Mouse (Mus musculus): Measurements from ENCODE around the gene 4833427G06Rik.

Gene 4833427G06Rik

DNA sequence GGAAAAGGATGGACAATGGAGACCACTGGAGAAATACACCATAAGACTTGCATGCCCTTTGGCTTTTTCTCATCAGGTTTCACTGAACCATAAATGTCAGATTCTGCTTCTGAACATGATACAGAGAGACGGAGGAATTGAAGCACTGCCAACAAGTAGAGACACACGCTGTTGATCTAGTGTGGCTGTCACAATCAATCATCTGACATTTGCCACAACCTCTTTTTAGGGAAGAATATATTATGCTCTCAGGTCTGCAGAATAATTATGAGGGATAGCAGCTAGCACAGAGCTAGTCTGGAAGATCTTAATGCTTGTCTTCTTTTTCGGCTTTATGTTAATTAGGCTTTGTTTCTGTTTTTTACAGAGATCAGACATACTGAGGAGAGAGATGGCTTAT is 33.7 kb downstream of the 4833427G06Rik start:
- DNase-seq (ENCODE audit: low spot score): no peak

- DNase-seq (ENCODE audit: low spot score): no peak
Observed at GRCm38 (mm10) chr9:51060601-51061000, 41.3 kb downstream of the 4833427G06Rik start, which contains the start of gene Btg4. Gene Btg4, plus strand, starts transcription at chr9:51060901.

DNA sequence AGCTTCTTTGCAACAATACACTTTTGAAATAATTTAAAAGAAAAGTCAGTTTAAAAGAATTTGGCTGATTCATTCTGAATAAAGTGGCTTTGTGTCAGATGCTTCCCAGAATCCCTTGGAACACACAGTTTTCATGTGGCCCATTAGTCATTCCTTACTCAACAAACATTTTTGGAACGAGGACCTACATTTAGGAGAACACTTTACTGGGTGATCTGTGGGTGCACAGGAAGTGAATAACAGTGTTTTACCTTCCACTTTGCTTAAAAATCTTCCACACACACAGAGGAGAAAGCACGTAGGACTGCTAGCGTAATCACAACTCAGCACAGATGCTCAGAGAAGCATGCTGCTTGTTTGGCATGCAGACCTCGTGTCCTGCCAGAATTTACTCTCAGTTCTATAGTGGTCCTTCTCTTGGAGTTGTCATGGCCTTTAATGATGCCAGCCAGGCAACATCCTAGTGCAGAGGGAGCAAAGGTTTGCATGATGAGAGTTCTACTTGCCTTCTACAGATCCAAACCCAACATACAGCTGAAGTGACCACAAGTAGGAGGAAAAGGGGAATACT is 42.8 kb downstream of the 4833427G06Rik start:
- DNase-seq (ENCODE audit: low spot score): no peak

DNA sequence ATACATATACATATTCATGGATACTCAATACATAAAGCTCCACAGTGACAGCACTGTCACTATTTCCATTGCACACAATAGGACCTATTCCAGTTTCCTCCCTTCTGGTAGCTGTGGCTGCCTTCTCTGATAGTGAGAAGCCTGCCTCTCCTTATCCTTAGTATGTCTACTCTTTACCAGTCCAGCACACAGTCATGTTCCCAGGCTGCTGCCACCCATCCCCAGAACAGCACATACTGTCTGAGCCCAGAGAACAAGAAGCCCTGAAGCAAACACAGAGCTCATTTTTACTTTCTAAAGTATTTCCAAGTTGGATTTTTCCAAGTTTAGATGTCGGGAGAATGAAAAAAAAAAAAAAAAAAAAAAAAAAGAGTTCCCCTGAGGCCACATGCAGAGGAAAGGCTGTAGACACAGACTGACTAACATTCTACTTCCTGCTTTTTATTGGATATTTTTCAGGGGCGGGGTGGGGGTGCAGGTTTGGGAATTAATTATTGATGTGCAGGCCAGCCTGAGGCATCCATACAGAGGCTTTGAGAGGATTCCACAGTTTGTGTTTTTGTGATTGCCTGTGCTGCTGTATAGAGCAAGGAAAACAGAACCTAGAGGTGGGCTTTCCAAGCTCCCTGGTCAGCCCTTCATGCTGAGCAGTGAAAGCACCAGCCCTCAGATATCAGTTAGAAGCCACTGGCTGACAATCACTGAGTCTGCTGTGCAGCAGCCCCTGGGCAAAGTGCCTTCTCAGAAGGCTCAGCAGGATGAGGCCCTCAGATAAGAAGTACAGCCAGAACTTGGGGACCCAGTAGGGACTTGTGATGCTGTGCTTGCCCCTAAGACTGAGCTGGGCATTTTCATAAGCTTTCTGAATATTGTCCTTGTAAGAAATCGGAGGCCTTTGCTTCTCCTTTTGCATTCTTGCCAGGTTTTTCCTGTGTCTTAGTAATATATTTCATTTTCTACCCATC is 45.2 kb downstream of the 4833427G06Rik start:
- DNase-seq (ENCODE audit: low spot score): no peak

GRCm38 (mm10) chr9:51052180-51052579 is 49.7 kb downstream of the 4833427G06Rik start:
- no peak for DNase-seq (ENCODE audit: low spot score)

DNA sequence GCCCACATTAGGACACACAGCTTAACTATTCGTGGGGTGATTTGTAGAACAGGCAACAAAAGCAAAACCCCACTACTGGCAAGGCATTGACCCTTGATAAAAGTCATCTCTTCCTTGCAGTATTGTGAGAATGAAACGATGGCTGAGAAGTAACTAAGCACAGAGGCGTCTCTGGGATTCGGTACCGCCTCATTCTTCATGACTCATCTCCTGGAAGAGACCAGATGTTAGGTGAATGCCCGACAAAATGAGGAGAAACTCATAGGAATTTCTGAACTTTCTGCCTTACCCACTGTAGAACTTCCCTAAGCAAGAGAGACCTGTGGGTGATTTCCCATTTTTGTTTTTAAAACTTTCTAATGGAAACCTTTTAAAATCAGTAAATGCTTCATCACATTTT is 59.7 kb downstream of the 4833427G06Rik start:
- DNase-seq (ENCODE audit: low spot score): no peak

DNA sequence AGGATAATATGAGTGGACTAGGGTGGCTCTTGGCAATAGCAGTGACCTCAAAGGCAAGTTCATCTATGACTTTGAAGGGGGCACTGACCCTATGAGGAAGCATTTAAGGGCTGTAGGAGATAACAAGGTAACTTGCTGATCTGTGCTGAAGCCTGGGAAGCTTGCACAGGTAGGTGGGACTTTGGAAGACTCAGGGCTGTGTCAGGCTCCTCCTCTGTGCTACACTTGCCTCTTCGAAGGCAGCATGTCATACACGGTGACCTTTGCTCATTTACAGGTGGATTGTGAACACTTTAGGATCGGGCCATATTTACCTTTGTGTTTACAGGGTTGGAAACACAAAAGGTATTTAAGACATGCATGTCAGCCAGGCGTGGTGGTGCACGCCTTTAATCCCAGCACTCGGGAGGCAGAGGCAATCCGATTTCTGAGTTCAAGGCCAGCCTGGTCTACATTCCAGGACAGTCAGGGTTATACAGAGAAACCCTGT is 60.3 kb downstream of the 4833427G06Rik start:
- DNase-seq (ENCODE audit: low spot score): no peak

DNA sequence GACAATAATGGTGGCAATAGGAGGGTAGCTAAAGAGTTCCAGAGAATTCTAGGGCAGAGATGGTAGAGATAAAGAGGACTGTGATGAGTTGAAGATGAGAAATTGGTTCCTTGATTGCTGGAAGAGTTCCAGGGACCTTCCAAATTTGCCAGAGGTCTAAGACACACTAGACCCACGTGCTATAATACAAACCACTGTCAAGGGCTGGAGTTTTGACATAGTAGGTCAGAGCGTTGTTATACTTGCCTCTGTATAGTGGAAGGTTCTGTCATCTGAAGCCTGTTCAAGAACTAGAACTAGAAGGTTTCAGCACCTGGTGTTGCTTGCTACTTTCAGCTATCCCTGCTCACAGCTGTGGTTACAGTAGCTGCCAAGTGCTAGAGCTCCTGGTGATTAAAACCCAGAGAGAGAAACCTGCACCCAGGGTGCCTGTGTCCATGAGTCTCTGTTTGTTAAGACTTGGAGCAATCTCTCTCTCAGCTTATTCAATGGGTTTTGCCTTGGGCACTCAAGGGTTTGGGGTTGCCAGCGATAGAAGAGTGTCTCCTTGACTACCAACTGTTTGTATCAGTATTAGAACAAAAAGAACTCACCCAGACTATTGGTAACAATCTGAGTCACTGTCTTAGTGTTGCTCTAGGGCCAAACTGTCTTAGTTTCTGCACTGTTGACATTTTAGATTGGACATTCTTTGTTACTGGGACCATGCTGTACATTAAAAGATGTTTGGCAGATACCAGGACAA is 68.9 kb downstream of the 4833427G06Rik start:
- no peak for DNase-seq (ENCODE audit: low spot score)

GRCm38 (mm10) chr9:51032291-51032690 is 69.6 kb downstream of the 4833427G06Rik start:
- no peak for DNase-seq (ENCODE audit: low spot score)

DNA sequence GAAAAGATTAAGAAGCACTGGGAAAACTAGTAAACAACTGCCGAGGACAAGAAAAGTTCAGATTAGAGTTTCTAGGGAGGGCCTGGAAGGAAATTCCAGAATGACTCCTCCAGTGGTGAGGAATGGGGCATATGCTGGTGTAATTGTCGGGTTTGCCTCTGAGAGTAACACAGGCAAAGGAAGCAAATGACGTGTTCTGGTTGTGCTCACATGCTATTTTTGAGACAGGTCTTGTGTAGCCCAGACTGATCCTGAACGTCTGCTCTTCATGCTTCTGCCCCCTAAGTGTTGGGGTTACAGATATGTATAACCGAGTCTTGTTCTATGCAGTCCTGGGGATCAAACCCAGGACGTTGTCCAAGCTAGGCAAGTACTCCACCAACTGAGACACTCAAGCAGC is 70.3 kb downstream of the 4833427G06Rik start:
- no peak for DNase-seq (ENCODE audit: low spot score)
